Mouse (Mus musculus) ZHBTc4 (cell line): ENCODE data around the gene Dab2.

Source experiments
- DNase-seq: peaks from one replicate; pipeline ENCODE4 v3.0.0-alpha.2; 2011; ENCODE audit warnings: low read depth, low spot score

Gene Dab2

DNA sequence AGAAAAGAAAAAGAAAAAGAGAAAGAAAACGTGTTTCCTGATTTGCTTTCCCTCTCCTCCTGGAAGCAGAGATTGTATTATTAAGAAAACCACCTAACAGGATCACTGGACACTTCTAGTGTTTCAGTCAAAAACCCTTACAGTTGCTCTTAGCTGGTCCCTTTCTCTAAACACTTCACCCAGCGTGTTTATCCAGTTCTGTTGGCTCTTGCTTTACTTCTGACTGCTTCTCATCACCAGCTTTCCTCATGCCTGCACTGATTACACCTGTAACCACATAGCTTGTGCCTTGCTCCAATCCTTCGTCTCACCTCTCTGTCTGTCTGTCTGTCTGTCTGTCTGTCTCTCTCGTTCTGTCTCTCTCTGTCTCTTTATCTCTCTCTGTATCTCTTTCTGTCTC, 25.9 kb downstream of the Dab2 start:
- DNase-seq, result no peak

DNA sequence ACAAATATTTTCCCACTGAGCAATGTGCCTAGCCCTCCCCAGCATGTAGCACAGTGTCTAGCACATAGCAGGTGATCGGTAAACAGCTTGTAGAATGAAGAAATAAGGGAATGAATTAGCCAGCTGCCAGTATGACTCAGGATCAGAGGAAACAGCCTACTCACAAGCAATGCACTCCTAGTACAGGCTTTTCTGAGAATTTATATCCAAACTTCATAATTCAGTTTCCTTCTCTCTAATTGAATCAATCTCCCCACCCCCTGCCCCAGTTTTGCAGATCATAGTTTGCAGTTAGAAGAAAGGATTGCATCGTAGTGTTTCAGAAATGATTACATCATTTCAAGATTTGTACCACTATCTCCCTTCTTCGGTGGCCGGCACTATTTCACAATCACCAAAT, 26.4 kb downstream of the Dab2 start:
- DNase-seq, result no peak

DNA sequence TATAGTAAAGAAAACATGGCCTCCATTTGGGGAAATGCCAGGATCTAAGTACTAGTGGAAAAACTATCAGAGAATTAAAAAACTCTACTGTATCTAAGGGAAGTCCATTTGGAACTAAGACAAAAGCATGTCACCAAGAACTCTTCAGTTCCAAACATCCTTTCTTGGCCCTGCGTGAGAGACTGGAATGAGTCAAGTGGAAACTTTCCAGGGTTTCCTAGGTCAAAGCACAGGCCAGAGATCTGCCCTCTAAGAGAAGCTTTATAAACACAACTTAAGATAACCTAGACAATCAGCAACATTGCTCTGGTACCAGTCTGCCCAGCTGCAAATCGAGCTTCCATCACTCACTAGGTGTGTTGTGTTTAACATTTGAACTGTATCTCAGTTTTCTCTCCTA, 31.8 kb downstream of the Dab2 start:
- no peak for DNase-seq

DNA sequence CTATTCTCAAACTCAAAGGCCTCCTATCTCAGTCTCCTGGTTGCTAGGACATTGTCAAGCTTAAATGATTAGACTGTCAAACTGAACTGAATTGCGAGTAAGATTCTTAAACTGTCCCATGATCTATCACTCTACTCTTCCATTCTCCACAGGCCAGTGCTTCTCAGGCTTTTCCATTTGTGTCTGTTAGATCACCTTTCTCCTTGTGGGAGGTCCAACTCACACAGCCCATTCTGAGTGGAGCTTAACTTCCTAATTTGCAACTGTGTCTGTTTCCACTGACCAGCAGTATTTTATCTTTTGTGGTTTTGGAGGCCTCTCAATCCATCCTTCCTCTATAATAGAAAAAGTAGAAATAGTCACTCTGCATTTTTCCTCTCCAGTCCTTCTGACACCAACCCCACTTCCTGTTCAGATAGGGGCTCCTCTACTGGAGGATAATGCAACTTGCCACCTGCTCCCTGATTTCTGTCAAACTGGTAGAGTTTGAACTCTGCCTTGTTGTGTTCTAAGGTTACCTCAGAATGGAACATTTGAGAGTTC, 35.1 kb downstream of the Dab2 start:
- DNase-seq, result no peak

DNA sequence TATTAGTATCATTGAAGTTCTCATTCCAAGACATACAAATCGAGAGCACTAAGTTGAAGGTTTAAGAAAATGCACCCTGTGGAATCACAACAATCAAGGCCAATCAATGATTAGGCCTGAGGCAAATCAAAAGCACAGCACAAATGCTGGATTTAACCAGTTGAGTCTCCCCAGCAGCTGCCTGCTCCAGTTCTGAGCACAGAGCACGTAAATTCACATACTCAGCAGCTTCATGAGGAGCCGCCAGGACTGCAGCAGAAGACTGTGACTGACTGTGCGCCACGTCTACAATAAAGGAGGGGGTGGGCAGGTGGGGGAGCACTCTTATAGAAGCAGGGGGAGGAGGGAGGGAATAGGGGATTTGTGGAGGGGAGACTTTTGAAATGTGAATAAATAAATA, 40.2 kb downstream of the Dab2 start:
- DNase-seq, result peak; percentile 54

DNA sequence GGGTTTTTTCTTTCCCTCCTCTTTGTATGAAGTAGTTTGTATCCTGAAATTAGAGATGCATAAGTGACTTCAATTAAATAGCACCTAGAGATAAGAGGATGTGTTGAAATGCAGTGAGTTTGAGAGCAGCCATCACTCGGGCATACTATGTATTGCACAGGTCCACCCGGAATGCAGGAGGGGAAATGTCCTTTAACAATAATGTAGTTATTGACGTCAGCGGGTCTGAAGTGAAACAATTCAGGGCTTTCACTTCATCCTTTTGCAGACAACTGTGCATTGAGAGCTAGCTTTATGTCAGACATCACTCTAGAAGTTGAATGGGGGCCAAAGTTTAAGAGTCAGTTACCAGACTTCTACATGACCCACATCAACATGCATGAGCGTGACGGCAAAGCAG, 40.8 kb downstream of the Dab2 start:
- no peak for DNase-seq

DNA sequence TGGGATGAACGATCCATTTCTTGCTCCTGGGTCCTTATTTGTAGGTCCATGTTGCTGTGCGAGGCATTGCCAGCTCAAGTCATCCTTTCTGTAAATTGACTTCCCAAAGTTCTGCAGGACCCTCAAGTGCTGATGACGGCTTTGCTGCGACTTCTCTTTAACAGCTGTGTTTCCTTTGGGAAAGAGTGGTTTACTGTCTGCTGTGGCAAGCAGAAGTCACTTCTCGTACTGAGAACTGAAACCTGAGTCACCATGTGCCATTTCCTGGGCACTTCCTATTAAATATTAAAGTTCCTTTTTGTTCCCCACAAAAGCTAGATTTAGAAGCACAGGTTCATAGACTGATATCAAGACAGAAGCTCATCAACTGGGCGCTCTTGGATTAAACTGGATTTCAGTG, 41.8 kb downstream of the Dab2 start:
- DNase-seq, result no peak

DNA sequence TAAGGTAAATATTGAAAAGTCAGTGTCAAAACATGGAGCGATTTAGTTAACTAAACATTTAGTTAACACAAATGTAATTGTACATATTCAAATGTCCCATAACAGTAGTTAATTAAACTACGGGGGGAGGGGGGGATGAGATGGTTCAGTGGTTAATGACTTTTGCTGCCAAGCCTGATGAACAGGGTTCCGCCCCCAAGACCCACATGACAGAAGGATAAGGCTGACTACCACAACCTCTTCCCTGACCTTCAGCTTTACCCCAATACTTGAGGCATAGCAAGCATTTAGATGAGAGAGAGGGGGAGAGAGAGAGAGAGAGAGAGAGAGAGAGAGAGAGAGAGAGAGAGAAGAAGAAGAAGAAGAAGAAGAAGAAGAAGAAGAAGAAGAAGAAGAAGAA, 54.3 kb downstream of the Dab2 start:
- no peak for DNase-seq

DNA sequence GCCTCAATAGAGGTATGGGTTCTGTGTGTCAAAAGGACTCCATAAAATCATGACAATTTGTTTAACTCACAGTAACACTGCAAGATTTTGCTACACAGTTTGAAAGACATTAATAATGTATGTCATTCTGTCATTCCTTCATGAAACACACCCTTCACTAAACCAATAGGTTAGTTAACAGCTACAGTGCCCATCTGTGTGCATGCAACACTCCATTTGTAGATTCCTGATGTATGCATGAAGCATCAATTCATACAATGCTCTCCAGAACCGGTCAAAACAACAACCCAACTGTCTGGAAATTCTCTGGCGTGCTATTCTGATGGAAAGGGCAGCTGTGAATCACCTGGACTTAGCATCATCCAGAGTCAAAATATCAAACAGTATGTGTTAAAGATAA, 60.3 kb downstream of the Dab2 start:
- DNase-seq, result no peak

DNA sequence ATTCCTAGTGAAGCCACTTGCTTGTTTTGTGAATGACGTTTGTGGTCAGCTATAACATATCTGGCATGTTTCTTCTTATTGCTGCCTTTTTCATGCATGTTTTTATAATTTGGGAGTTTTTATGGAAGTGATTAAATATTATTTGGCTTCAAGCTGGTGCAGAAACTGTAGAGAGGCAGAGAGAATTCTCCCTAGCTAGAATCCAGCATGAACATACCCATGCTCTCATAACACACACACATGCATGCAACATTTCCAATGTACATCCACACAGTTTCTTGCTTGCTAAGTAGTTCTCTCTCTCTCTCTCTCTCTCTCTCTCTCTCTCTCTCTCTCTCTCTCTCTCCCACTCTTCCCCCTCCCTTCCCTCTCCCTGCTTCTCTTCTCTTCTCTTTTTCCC, 70.4 kb downstream of the Dab2 start:
- no peak for DNase-seq

DNA sequence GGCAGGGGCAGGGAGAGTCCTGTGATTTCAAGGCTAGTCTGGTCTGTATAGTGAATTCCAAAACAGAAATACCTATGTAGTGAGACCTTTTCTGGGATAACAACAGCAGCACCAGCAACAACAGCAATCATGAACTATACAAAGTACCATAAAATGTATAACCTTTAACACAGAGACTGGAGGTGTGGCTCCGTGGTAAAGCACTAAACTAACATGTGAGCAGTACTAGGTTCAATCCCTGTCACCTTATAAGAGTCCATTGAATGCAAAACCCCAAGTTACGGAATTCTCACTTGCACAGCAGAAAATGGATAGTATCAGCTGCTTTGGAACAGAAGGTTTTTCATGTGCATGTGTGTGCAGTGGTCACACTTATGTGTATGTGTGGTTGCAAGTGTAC, 71.9 kb downstream of the Dab2 start:
- no peak for DNase-seq

DNA sequence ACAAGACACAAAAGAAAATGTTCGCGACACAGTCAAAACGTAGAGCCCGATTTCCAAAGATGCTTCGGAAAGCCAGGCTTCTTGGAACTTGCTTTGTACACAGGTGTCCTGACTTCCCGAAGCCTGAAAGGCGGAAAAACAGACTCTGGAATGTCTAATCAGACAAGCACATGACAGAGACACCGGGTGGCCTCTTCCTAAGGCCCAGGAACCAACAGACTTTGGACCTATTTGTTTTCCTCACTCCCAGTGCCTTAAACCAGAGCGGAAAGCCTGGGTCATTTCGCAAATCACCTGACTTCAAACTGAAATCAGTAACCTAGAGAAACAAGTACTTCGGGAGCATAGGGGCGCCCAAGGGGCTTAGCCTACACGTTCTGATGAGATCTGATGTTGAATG, 75.4 kb downstream of the Dab2 start:
- no peak for DNase-seq

DNA sequence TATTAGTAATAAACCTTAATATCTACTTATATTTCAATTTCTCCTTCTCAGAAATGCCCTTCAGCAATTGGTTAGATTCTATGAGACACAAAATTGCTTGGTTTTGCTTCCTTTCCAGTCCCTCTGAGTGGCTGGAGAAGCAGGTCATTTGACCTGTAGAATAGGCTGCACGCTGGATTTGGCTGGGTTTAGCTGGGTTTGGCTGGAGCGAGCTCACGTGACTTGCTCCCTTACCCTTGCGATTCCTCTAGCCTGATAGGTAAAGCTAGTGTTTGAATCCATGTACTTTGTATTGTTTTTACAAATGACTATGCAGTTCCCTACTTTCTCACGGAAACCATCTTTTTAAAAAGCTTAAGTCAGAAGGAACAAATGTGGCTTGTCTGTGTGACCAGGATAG, 76.4 kb downstream of the Dab2 start:
- DNase-seq, result peak; percentile 43

DNA sequence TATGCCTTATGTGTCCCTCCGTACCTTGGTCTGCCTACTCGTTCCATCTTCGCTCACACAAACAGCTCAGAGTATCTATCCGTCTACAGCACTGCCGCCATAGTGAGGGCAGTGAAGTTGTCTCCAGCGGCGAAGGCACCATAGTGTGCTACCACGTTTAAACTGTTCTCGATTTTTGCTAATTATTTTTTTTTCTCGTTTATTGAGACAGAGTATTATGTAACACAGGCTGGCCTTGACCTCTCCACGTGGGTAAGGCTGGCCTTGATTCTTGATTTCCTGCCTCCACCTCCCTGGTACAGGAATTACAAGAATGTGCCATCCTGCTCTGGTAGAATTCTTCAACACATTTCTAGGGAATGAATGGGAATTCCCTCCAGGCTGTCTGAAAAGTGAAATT, 77.2 kb downstream of the Dab2 start:
- no peak for DNase-seq

DNA sequence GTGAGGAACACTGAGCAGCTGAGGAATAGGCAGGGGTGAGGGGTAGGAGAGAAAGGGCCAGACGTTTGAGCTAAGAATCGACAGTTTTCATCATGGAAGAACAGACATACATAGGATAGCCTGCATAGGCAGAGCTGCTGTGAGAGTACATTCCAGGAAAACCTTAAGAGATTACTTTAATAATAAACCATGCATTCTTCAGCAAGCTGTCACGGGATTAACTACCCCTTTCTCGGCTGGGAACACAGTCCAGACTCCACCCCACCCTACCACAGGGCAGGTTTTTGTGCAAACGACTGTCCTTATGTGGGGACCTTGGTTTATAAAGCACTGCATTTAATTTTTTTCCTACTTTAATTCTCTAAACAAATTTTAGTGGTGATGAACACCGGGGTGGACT, 84.4 kb downstream of the Dab2 start:
- no peak for DNase-seq

DNA sequence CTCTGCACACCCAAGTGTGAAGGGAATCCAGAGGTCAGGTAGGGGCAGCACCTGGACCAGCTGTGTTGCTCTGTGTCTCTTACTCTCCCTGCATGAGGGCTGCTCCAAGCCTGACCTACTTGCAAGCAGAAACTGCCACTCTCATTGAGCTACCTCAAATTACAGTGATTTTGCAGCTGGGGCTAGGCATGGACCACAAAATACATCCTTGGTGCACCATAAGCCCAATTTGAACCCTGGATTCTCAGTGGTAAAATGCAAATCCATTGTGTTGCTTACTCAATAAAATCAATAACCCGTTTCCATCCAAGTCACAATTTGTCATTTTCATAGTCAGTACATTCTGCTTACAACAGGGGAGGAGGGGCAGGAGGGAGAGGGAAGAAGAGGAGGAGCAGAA, 85.7 kb downstream of the Dab2 start:
- DNase-seq, result no peak

DNA sequence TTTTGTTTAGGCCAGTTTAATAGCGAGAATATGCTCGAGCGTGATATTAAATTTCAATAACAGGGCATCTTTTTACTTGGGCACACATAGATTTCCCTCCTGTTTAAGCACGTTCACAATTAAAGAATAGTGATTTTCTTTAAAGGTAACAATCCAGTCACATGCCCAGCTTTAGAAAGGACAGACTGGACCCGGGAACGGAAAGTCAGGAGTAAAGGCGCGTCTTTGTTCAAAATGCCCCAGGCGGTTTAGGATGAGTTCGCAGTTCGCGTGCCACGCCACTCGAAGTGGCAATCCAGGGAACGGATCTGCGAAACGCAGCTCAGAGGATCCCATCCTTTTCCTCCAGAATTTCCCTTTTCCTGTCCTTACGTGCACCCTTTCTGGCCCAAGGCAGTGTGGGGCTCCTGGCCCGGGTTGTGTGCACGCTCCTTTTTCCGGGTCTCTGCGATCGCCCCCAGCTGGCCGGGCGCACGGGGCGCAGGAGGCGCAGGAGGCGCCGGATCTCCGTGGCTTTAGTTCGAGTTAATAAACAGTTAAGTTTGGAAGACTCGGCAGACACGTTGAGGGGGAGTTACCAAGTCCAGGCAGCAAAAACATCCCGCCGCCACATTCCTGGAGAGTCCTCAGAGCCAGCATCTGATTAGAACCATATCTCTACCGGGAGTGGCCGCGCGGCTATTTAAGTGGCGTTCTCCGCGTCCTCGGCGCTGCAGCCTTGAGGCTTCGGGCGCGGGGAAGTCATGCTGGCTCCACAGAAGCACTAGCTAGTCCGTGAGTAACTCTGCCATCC, 86.8 kb downstream of the Dab2 start:
- DNase-seq, result peak; percentile 79

DNA sequence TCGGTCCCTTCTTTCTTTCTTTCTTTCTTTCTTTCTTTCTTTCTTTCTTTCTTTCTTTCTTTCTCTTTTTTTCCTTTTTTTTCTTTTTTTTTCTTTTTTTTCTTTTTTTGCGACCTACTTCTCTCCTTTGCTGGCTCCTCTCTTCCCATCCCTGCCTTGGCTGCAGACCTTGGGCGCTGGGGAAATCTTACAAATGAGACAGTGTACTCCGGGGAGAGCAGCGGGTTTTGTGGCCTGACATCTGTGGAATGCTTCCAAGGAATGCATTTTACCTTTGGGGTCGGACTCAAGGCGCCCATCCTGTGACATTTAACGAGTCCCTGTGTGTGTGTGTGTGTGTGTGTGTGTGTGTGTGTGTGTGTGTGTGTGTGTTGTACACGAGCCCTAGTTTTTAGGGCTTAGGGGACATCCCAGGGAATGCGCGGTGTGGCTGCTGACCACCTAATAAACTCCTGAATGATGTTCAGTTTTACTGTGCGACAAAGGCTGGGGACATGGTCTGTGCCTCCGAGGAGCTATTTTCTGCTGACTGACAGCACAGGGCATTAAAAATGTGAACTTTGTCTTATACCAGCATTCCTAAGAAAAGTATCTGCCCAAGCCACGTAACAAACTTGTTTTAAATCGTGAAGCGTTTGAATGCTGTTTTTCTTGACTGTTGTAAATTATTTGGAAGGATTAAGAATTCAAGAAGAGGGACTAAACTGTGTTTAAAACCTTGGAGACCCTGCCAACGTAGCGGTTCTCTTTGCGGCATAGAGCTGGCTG, 87.6 kb downstream of the Dab2 start:
- peak; percentile 35 for DNase-seq

DNA sequence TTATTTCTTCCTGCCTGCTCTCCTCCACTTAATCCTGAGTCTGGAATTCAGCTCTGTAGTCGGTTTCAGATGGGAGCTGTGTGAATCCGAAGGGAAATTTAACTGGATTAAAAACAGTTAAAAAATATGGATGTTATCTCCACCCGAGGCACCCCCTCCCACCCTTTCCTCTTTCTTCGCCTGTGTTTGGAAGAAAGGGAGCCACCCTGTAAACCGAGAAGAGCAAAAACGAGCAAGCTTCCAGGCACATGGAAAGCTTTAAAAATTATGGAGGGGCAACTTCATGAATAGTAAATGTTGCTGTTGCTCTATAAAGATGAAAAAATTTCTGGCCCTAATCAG, 88.1 kb downstream of the Dab2 start:
- no peak for DNase-seq

DNA sequence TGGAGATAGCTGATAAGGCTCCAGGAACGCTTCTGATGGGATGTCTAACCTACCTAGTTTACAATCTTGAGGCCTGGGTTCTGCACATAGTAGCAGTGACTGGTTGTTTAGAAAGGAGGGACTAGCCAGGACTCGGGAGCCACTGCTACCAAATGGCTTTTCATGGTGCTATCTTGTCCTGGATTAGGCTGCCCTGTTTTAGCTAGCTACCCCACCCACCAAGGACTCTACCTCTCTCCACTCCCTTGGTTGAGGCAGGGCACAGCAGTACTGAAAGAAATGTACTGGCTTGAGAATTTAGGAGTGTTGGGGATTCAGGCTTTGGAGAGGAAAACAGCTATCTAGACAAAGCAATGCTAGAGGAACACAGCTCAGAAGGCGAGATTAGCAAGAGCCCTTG, 88.6 kb downstream of the Dab2 start:
- no peak for DNase-seq

DNA sequence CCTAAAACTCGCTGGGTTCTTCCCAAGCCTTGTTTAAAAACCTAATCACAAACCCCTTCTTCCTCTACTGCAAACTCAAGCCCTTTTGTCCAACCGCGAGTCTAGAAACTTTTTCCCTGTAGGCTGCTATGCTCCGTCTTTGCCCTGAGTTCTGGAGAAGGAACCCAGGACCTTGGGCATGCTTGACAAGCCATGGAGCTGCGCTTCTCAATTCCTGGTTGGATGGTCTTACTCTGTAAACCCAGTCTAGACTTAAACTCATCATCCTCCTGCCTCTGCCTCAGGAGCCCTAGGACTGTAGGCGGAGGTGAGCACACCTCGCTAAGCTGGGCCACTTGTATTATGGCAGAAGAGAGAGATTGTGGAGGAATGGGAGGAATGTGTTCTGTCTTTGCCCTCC, 89.0 kb downstream of the Dab2 start:
- no peak for DNase-seq

DNA sequence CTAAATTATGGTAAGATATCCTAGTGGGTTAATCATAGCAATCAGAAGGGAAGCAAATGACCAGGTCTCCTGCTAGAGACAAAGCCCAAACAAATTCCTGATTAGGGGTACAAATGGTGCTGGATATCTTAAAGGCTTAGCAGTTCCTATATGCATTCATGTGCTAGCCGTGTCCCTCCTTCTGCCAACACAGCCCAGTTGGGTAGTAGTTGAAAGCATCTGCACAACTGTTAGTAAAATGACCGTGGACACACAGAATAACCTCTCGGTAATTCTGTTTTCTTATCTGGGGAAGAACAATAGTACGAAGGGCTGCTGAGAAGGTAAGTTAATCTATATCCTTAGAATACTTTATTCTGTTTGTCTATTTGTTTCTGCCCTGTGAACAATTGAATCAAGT, 90.5 kb downstream of the Dab2 start:
- no peak for DNase-seq

DNA sequence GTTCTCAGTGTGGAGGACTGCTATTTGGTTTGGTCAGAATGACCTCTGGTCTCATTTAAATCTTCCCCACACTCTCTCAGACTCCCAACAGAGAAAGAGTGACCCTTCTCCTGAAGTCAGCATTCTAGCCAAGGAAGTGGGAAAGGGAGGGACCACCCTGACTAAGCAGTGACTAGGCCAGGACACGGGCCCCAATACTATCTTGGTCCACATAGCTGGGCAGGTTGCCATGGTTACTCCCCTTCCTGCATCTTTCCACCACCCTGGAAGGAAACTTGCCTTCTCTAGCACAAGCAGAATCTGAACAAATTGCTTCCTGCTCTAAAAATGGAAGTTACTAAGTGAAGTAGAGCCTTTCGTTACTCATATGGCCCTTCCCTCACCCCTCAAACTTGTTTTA, 91.1 kb downstream of the Dab2 start:
- no peak for DNase-seq
